Mouse (Mus musculus) ES-E14 (cell line): Measurements from ENCODE around the gene Cdc25a.

Experiments used
- CHD2 ChIP-seq: IDR thresholded peaks from 2 replicates; pipeline ENCODE4 v1.6.1; 2014; ENCODE audit warnings: mild to moderate bottlenecking, low read depth, low read length, inconsistent platforms
- HCFC1 ChIP-seq: IDR thresholded peaks from 2 replicates; pipeline ENCODE4 v1.6.1; 2012; ENCODE audit warnings: low read length, inconsistent platforms, borderline replicate concordance; ENCODE audit not compliant: insufficient read depth
- MAFK ChIP-seq: IDR thresholded peaks from 2 replicates; pipeline ENCODE4 v1.6.1; 2014; ENCODE audit warnings: mild to moderate bottlenecking, low read depth, low read length, inconsistent platforms; ENCODE audit not compliant: insufficient read depth
- ZNF384 ChIP-seq: IDR thresholded peaks from 2 replicates; pipeline ENCODE4 v1.6.1; 2012; ENCODE audit warnings: low read depth, low read length, inconsistent platforms

DNA sequence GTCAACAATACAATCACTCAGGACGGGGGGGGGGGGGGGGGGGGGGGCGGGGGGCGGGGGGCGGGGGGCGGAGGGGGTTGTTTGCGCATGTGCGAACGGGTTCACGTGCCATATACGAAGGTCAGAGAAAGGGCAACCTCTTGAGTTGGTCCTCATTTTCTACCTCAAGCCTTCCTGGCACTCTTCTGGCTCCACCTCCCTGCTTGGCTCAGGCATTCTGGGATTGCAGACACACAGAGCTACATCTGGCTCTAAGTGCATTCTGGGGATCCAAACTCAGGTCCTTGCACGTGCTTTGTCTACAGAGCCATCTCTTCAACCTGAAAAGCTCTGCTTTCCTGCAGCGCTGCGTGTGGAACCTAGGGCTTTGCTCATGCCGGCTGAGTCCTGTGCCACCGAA lies 24.0 kb downstream of the Cdc25a start:
- no peak for TF ChIP-seq CHD2
- TF ChIP-seq MAFK = no peak
- no peak for TF ChIP-seq ZNF384
- TF ChIP-seq HCFC1 = no peak
